Mouse (Mus musculus) cerebellum, adult 2 months (tissue): ENCODE data around the gene Stx8.

Experiments used
- CTCF ChIP-seq: fragments of 200-500 bp; IDR thresholded peaks from 2 replicates; pipeline ENCODE4 v1.5.1; 2011; ENCODE audit warnings: low read depth, mild to moderate bottlenecking, control low read depth, low read length, moderate library complexity, borderline replicate concordance; ENCODE audit not compliant: insufficient read depth
- POLR2A ChIP-seq: fragments of 200-500 bp; IDR thresholded peaks from 2 replicates; pipeline ENCODE4 v1.6.1; 2011; ENCODE audit warnings: low read length, control low read depth, borderline replicate concordance; ENCODE audit not compliant: insufficient read depth

DNA sequence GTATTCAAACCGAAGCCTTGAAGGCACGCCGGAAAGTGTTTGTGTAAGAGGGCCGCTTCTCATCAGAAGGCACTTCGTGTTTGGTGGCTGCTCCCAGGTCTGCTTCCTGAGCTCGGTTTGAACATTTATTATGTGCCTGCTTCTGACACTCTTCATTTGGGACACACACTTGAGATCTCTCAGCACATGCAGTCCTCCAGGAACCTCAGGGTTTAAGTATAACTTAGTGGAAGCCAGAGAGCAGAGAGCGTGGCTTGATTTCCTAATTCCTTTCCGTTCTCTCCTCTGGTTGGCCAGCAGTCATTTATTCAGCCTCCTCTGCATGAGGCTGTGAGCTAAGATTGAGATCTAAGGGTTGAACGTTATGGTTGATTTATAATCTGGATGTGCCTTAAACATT is 71.1 kb downstream of the Stx8 start:
- no peak for TF ChIP-seq CTCF
- TF ChIP-seq POLR2A, result no peak
